Mouse (Mus musculus): ENCODE data around the gene Cldn9. TPM values are rescaled to one million over a fixed set of nuclear protein-coding genes. Genes with fewer than 3 reads are reported as not detected.

The Cldn9 gene
- polyA plus RNA-seq, 1 experiment from 2014 or later, result not detected

GRCm38 (mm10) chr17:23680336-23680735 lies 3.5 kb downstream of the Cldn9 start:
- WGBS, result 56% methylated on average over 9 of the region's 9 CpGs
- Histone ChIP-seq H3K9ac (no peak overlapping the region), H3K4me1 (replicated peaks) (peaks cover 14% of the 10 kb centered on the region), H3K4me3 (no peak overlapping the region), H3K9me3 (replicated peaks) (no peaks in the 10 kb centered on the region), H3K27me3 (replicated peaks) (peaks cover 72% of the 10 kb centered on the region), H3K27ac (ENCODE audit: poor library complexity, severe bottlenecking) (no peak overlapping the region), H3K4me2 (no peak overlapping the region), H3K36me3 (peaks cover 3% of the 10 kb centered on the region; the same call in 1 of the 2 replicates)
- no peak for ATAC-seq (ENCODE audit: insufficient number of reproducible peaks, low FRiP score)

GRCm38 (mm10) chr17:23679127-23679835 lies 4.5 kb downstream of the Cldn9 start, which contains the start of gene Cldn6:
TSS of gene Cldn6 (plus strand) at chr17:23679249.
- Histone ChIP-seq H3K27ac (ENCODE audit: poor library complexity, severe bottlenecking) (no peak within 1 kb of the TSS), H3K4me2 (peak within 1 kb of the TSS; percentile 48), H3K9me3 (replicated peaks) (no peaks in the 10 kb centered on the region), H3K9ac (no peak within 1 kb of the TSS), H3K4me1 (replicated peaks) (peaks cover 24% of the 10 kb centered on the region), H3K4me3 (peak within 1 kb of the TSS; percentile 12), H3K36me3 (peaks cover 4% of the 10 kb centered on the region; the same call in 1 of the 2 replicates), H3K27me3 (replicated peaks) (peaks cover 62% of the 10 kb centered on the region)
- WGBS, result 2% methylated on average over 38 of the region's 38 CpGs
- no peak for ATAC-seq (ENCODE audit: insufficient number of reproducible peaks, low FRiP score)

- Histone ChIP-seq H3K36me3 (peaks cover 4% of the 10 kb centered on the region; the same call in 1 of the 2 replicates), H3K27me3 (replicated peaks) (peaks cover 42% of the 10 kb centered on the region), H3K9ac (peak within 1 kb of the TSS; percentile 86), H3K27ac (ENCODE audit: poor library complexity, severe bottlenecking) (peak within 1 kb of the TSS; percentile 96), H3K4me2 (peak within 1 kb of the TSS; percentile 88), H3K4me3 (peak within 1 kb of the TSS; percentile 72), H3K9me3 (replicated peaks) (no peaks in the 10 kb centered on the region), H3K4me1 (replicated peaks) (peaks cover 29% of the 10 kb centered on the region)
- under 1% methylated on average over 34 of the region's 34 CpGs for WGBS
- peak; percentile 55; the same call in 1 of the 2 replicates for ATAC-seq (ENCODE audit: insufficient number of reproducible peaks, low FRiP score)
Observed at GRCm38 (mm10) chr17:23677236-23677679, 6.6 kb downstream of the Cldn9 start, which contains the start of gene Tnfrsf12a. TSS of gene Tnfrsf12a (minus strand) at chr17:23677468.

GRCm38 (mm10) chr17:23676473-23677031 lies 7.3 kb downstream of the Cldn9 start:
- Histone ChIP-seq H3K27ac (ENCODE audit: poor library complexity, severe bottlenecking) (peak overlapping the region; percentile 96), H3K9ac (peak overlapping the region; percentile 86), H3K4me3 (peak overlapping the region; percentile 72), H3K4me2 (peak overlapping the region; percentile 88), H3K36me3 (peaks cover 8% of the 10 kb centered on the region; the same call in 1 of the 2 replicates), H3K9me3 (replicated peaks) (no peaks in the 10 kb centered on the region), H3K4me1 (replicated peaks) (peaks cover 33% of the 10 kb centered on the region), H3K27me3 (replicated peaks) (peaks cover 35% of the 10 kb centered on the region)
- under 1% methylated on average over 37 of the region's 37 CpGs for WGBS
- peak; percentile 10; the same call in 1 of the 2 replicates for ATAC-seq (ENCODE audit: insufficient number of reproducible peaks, low FRiP score)

- 7% methylated on average over 15 of the region's 15 CpGs for WGBS
Observed at GRCm38 (mm10) chr17:23675564-23676281, 8.1 kb downstream of the Cldn9 start.

GRCm38 (mm10) chr17:23675127-23675526 lies 8.7 kb downstream of the Cldn9 start:
- Histone ChIP-seq H3K27me3 (replicated peaks) (peaks cover 21% of the 10 kb centered on the region), H3K9ac (peak overlapping the region; percentile 86), H3K27ac (ENCODE audit: poor library complexity, severe bottlenecking) (peak overlapping the region; percentile 96), H3K4me2 (peak overlapping the region; percentile 88), H3K9me3 (replicated peaks) (no peaks in the 10 kb centered on the region), H3K36me3 (peaks cover 16% of the 10 kb centered on the region), H3K4me1 (replicated peaks) (peaks cover 34% of the 10 kb centered on the region), H3K4me3 (peak overlapping the region; percentile 72)
- WGBS, result 5% methylated on average over 5 of the region's 5 CpGs
- ATAC-seq (ENCODE audit: insufficient number of reproducible peaks, low FRiP score), result no peak

More at GRCm38 (mm10) chr17:23675564-23676281, 8.1 kb downstream of the Cldn9 start:
- peak overlapping the region; percentile 88 for H3K4me2 ChIP-seq
- no peaks in the 10 kb centered on the region for H3K9me3 ChIP-seq (replicated peaks)
- peaks cover 10% of the 10 kb centered on the region; the same call in 1 of the 2 replicates for H3K36me3 ChIP-seq
- H3K27ac ChIP-seq (ENCODE audit: poor library complexity, severe bottlenecking), result peak overlapping the region; percentile 96
- no peak for ATAC-seq (ENCODE audit: insufficient number of reproducible peaks, low FRiP score)
- peaks cover 27% of the 10 kb centered on the region for H3K27me3 ChIP-seq (replicated peaks)
- peak overlapping the region; percentile 86 for H3K9ac ChIP-seq
- peaks cover 34% of the 10 kb centered on the region for H3K4me1 ChIP-seq (replicated peaks)
- peak overlapping the region; percentile 72 for H3K4me3 ChIP-seq

GRCm38 (mm10) chr17:23674271-23674952 lies 9.4 kb downstream of the Cldn9 start:
- peak overlapping the region; percentile 96 for H3K27ac ChIP-seq (ENCODE audit: poor library complexity, severe bottlenecking)
- peak overlapping the region; percentile 86 for H3K9ac ChIP-seq
- 0 out of 2 replicates have a peak, but pooled peaks have one; percentile 0 for ATAC-seq (ENCODE audit: insufficient number of reproducible peaks, low FRiP score)

GRCm38 (mm10) chr17:23673424-23674073 lies 10.3 kb downstream of the Cldn9 start, which contains the start of the genes Hcfc1r1 and Thoc6:
TSS of gene Hcfc1r1 (plus strand) at chr17:23673596.
TSS of gene Thoc6 (minus strand) at chr17:23673882.
- H3K9ac ChIP-seq, result peak within 1 kb of the TSS; percentile 86
- peaks cover 28% of the 10 kb centered on the region for H3K4me1 ChIP-seq (replicated peaks)
- peak; percentile 90 for ATAC-seq (ENCODE audit: insufficient number of reproducible peaks, low FRiP score)
- WGBS, result under 1% methylated on average over 45 of the region's 45 CpGs
- peak within 1 kb of the TSS; percentile 72 for H3K4me3 ChIP-seq
- peaks cover 32% of the 10 kb centered on the region for H3K36me3 ChIP-seq
- H3K27ac ChIP-seq (ENCODE audit: poor library complexity, severe bottlenecking), result peak within 1 kb of the TSS; percentile 96
- no peaks in the 10 kb centered on the region for H3K9me3 ChIP-seq (replicated peaks)
- H3K27me3 ChIP-seq (replicated peaks), result peaks cover 5% of the 10 kb centered on the region
- H3K4me2 ChIP-seq, result peak within 1 kb of the TSS; percentile 88

More at GRCm38 (mm10) chr17:23674271-23674952, 9.4 kb downstream of the Cldn9 start:
- Histone ChIP-seq H3K4me2 (peak overlapping the region; percentile 88), H3K9me3 (replicated peaks) (no peaks in the 10 kb centered on the region), H3K36me3 (peaks cover 23% of the 10 kb centered on the region), H3K27me3 (replicated peaks) (peaks cover 14% of the 10 kb centered on the region), H3K4me1 (replicated peaks) (peaks cover 32% of the 10 kb centered on the region), H3K4me3 (peak overlapping the region; percentile 72)
- 21% methylated on average over 9 of the region's 9 CpGs for WGBS

- ATAC-seq (ENCODE audit: insufficient number of reproducible peaks, low FRiP score), result no peak
- H3K27ac ChIP-seq (ENCODE audit: poor library complexity, severe bottlenecking), result no peak overlapping the region
- H3K4me2 ChIP-seq, result peak overlapping the region; percentile 88
- 0 out of 2 replicates have a peak overlapping the region, but pooled peaks have one; percentile 24 for H3K9ac ChIP-seq
- H3K4me3 ChIP-seq, result peak overlapping the region; percentile 72
- H3K9me3 ChIP-seq (replicated peaks), result no peaks in the 10 kb centered on the region
- peaks cover 28% of the 10 kb centered on the region for H3K4me1 ChIP-seq (replicated peaks)
- 67% methylated on average over 3 of the region's 3 CpGs for WGBS
- no peaks in the 10 kb centered on the region for H3K27me3 ChIP-seq (replicated peaks)
- H3K36me3 ChIP-seq, result peaks cover 40% of the 10 kb centered on the region
Observed at GRCm38 (mm10) chr17:23672761-23673160, 11.1 kb downstream of the Cldn9 start.

- ATAC-seq (ENCODE audit: insufficient number of reproducible peaks, low FRiP score), result no peak
- no peaks in the 10 kb centered on the region for H3K9me3 ChIP-seq (replicated peaks)
- H3K9ac ChIP-seq, result no peak overlapping the region
- 87% methylated on average over 3 of the region's 3 CpGs for WGBS
- no peak overlapping the region for H3K27ac ChIP-seq (ENCODE audit: poor library complexity, severe bottlenecking)
- H3K4me1 ChIP-seq (replicated peaks), result peaks cover 28% of the 10 kb centered on the region
- no peaks in the 10 kb centered on the region for H3K27me3 ChIP-seq (replicated peaks)
- peaks cover 52% of the 10 kb centered on the region for H3K36me3 ChIP-seq
- H3K4me3 ChIP-seq, result no peak overlapping the region
- H3K4me2 ChIP-seq, result no peak overlapping the region
Observed at GRCm38 (mm10) chr17:23671519-23671918, 12.3 kb downstream of the Cldn9 start.

All from heart, embryonic 12.5 days (tissue).